Mouse (Mus musculus) spleen, adult 2 months (tissue): ENCODE results near the gene Fance.

Experiments used
- CTCF ChIP-seq: fragments of 200-500 bp; IDR thresholded peaks from 2 replicates; pipeline ENCODE4 v1.5.1; 2011; ENCODE audit warnings: mild to moderate bottlenecking, inconsistent platforms; ENCODE audit not compliant: insufficient read depth, insufficient read length, insufficient replicate concordance; ENCODE audit errors: extremely low read depth
- POLR2A ChIP-seq: fragments of 200-500 bp; IDR thresholded peaks from 2 replicates; pipeline ENCODE4 v1.6.1; 2011; ENCODE audit warnings: low read depth, low read length, inconsistent platforms

GRCm38 (mm10) chr17:28323786-28324185 lies 10.5 kb downstream of the Fance start:
- no peak for TF ChIP-seq CTCF
- TF ChIP-seq POLR2A = no peak
